8 mouse cellular contexts compared by ENCODE assay signal in the genomic region with DNA sequence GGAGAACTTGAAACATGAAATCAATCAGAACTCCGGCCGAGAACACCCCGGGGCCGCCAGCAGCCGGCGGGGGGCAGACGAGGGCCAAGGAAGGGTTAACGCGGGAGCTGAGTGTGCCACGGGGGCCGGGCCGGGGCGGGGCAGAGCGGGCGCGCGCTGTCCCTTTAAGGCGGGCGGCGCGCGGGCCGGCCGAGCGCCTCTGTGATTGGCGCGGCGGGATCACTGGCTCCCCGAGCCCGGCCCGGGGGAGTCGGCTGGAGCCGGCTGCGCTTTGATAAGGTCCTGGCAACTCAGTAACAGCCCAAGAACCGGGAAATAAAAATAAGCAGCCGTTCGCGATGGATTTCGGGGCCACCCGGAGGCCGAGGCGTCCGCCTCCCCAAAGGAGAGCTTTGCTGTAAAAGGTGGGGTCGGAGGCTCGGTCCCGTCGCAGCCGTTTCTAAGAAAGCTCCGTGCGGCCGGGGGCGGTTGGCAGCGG. TPM values are rescaled to one million over a fixed set of nuclear protein-coding genes. Genes with fewer than 3 reads are reported as not detected.
DNase-seq lines count a peak whose midpoint lies in the region; ATAC-seq lines count a peak whose summit lies in the region.

A gene (plus strand): TSS at position 192 of the 478 bp plus-strand sequence.

- peak within 1 kb of the TSS; percentile 100 for H3K27ac ChIP-seq in intestine, embryonic 16.5 days (ENCODE audit: low read length)
- peak within 1 kb of the TSS; percentile 95 for H3K27ac ChIP-seq in midbrain, embryonic 10.5 days (replicated peaks)

- H3K9me3 ChIP-seq in intestine, embryonic 16.5 days (ENCODE audit: control insufficient read depth, low read length): peaks cover 3% of the 10 kb centered on the region; the same call in 1 of the 2 replicates
- H3K9me3 ChIP-seq in midbrain, embryonic 10.5 days (replicated peaks): peaks cover 10% of the 10 kb centered on the region; the same call in 1 of the 2 replicates

- ATAC-seq in intestine, embryonic 16.5 days: peak; percentile 94

- under 1% methylated on average over 53 of the region's 53 CpGs for WGBS in intestine, embryonic 16.5 days
- 1% methylated on average over 53 of the region's 53 CpGs for WGBS in midbrain, embryonic 10.5 days

- H3K4me1 ChIP-seq in intestine, embryonic 16.5 days (ENCODE audit: control insufficient read depth, insufficient read depth, low read length): peaks cover 30% of the 10 kb centered on the region
- peaks cover 61% of the 10 kb centered on the region for H3K4me1 ChIP-seq in midbrain, embryonic 10.5 days

- peak; percentile 97 for DNase-seq in adrenal gland, postnatal 14 days
- DNase-seq in embryo, embryonic 11.5 days (ENCODE audit: low read depth, low spot score): peak; percentile 88
- DNase-seq in gonadal fat pad, adult 2 months (ENCODE audit: low read depth): no peak
- peak; percentile 87 to 89 for DNase-seq in left cerebral cortex, postnatal 36 days (ENCODE audit: low spot score in 2 of 2)
- DNase-seq in midbrain, embryonic 10.5 days (ENCODE audit: low spot score): peak; percentile 95
- DNase-seq in skeletal muscle tissue, adult 2 months (ENCODE audit: low read depth, low spot score): peak; percentile 89
- peak; percentile 90 for DNase-seq in yolk sac, embryonic 10.5 days (ENCODE audit: low spot score)

- H3K36me3 ChIP-seq in intestine, embryonic 16.5 days (ENCODE audit: control insufficient read depth, insufficient read depth, low read length): no peaks in the 10 kb centered on the region
- H3K36me3 ChIP-seq in midbrain, embryonic 10.5 days: peaks cover 21% of the 10 kb centered on the region

- peak within 1 kb of the TSS; percentile 92 for H3K9ac ChIP-seq in intestine, embryonic 16.5 days (ENCODE audit: low read depth, low read length)

- H3K4me2 ChIP-seq in intestine, embryonic 16.5 days (ENCODE audit: low read depth, low read length): peak within 1 kb of the TSS; percentile 95

- H3K4me3 ChIP-seq in intestine, embryonic 16.5 days (ENCODE audit: low read length): peak within 1 kb of the TSS; percentile 91
- peak within 1 kb of the TSS; percentile 89 for H3K4me3 ChIP-seq in midbrain, embryonic 10.5 days

- H3K27me3 ChIP-seq in intestine, embryonic 16.5 days (replicated peaks; ENCODE audit: control insufficient read depth, insufficient read depth, low read length): peaks cover 4% of the 10 kb centered on the region; the same call in 1 of the 2 replicates
- H3K27me3 ChIP-seq in midbrain, embryonic 10.5 days (ENCODE audit: low read depth, poor library complexity, severe bottlenecking): peaks cover 18% of the 10 kb centered on the region

- intact Hi-C loops in left cerebral cortex, postnatal 36 days (cut with DNase I): no loop called here

RNA-seq across cellular contexts. Expression of the gene that starts here (rescaled TPM):
- total RNA-seq in adrenal gland, postnatal 14 days (2021): 31.7 and 43.0 TPM in 2 replicates
- 25.6 and 38.1 TPM in 2 replicates for polyA plus RNA-seq in gonadal fat pad, adult 2 months (2012; rRNA removed)
- polyA plus RNA-seq in intestine, embryonic 16.5 days (2015; fragmentation: Nextera tagmentation; extraction: Ambion mirVana): 2.8 and 3.2 TPM in 2 replicates
- total RNA-seq in left cerebral cortex, postnatal 36 days (2021): 10 to 100 TPM; 33.3 to 34.9 TPM
- 17.5 and 17.6 TPM in 2 replicates for polyA plus RNA-seq in midbrain, embryonic 10.5 days (2016; fragmentation: Nextera tagmentation; extraction: Ambion mirVana)
